Mouse (Mus musculus) urinary bladder, postnatal 10 days (tissue): ENCODE data around the gene Gstcd.

Experiments
- DNase-seq: peaks from one replicate; pipeline ENCODE4 v3.0.0; 2022; ENCODE audit warnings: low spot score

Gene Gstcd

DNA sequence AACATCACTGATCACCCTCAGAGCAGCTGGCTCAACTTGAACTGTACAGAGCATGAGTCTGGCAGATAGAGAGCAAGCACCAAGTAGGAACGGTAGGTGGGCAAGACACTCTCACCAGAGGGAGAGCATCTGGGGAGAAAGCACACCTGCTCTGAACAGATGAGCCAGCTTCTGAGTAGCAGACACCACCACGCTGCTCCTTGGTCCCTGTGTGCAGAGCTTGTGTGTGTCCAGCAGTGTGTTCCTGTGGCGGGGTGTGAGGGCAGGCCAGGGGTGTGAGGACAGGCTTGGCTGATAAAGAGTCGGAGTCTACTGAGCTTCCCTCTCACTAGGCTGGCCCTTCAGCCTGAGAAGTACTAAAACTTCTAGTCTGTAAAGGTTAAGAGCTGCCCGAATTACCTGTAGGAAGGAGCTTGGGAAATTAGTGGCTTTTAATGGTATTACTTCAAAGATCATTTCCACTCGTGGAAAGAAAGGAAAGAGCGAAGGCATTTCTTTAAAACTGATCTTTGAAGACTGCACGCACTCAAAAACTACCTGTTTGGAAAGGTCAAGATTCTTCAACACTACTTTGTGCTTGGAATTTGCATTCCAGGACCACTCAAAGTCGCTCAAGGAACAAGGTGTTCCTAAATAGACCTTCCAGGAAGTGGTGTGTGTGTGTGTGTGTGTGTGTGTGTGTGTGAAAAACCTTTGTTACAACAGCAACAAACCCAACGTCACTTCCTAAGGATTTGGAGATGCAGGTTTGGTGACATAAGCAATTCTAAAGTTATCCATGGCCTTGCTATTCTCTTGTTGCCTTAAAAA, 151.4 kb downstream of the Gstcd start:
- no peak for DNase-seq

DNA sequence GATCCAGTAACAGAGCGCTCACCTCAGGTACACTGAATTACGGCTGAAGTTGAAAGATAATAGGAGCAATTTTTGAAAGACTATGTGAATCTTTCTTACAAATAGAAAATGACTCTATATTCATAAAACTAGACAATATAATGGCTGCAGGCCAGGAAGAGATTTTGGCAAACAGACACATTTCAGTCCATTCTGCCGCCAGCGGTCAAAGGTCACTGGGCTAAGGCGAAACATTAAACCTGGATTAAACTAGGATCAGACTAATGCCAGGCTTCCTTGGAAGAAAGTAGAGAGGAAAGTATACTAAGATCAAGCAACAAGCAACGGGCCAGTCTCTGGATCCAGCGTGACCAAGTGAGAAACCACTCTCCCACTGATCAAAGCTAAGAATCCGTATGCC, 152.8 kb downstream of the Gstcd start:
- no peak for DNase-seq

DNA sequence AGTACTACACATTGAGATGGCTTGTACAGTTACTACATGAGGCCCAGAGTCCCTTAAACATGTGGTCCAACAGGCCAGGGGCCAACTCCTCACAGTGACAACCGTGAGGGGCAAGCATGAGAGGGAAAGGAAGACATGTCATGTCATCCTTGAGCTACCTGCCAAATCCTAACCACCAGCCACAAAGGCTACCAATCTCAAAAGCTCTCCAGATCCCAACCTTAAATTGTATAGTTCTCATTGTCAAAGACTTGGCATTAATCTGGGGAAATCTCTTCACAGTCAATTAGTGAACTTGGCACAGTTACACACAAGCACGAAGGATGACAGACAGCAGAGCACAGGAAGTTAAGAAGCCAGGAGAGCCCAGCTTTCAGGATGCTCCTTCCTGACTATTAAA, 157.2 kb downstream of the Gstcd start:
- DNase-seq, result no peak
